Mouse (Mus musculus) testis, adult 2 months (tissue): Measurements from ENCODE around the gene Zfp983.

ENCODE experiments used
- CTCF ChIP-seq: fragments of 200-500 bp; IDR thresholded peaks from 2 replicates; pipeline ENCODE4 v1.5.1; 2012; ENCODE audit warnings: low read depth, mild to moderate bottlenecking, inconsistent platforms, low read length, moderate library complexity; ENCODE audit not compliant: control insufficient read depth, insufficient read depth, insufficient replicate concordance
- POLR2A ChIP-seq: fragments of 200-500 bp; IDR thresholded peaks from 2 replicates; pipeline ENCODE4 v1.6.1; 2012; ENCODE audit warnings: low read depth, mild to moderate bottlenecking, inconsistent platforms, low read length, moderate library complexity; ENCODE audit not compliant: control insufficient read depth

- no peak for TF ChIP-seq POLR2A
- no peak for TF ChIP-seq CTCF
Measured at GRCm38 (mm10) chr17:21693342-21693741, 42.9 kb downstream of the Zfp983 start.
